Mouse (Mus musculus) liver, adult 2 months (tissue): ENCODE measurements at regions not wholly inside any gene's neighbourhood (a gene's known extent, or its start where the extent isn't known, plus 50 kb on each side); places are given as distances from the start of the nearest gene placed in this dataset.

Experiments
- CTCF ChIP-seq: fragments of 200-500 bp; IDR thresholded peaks from 2 replicates; pipeline ENCODE4 v1.5.1; 2011; ENCODE audit warnings: low read depth, low read length, control low read depth
- POLR2A ChIP-seq: fragments of 200-500 bp; IDR thresholded peaks from 2 replicates; pipeline ENCODE4 v1.6.1; 2011; ENCODE audit warnings: low read length, control low read depth; ENCODE audit not compliant: insufficient read depth; ENCODE audit errors: extremely low read depth

DNA sequence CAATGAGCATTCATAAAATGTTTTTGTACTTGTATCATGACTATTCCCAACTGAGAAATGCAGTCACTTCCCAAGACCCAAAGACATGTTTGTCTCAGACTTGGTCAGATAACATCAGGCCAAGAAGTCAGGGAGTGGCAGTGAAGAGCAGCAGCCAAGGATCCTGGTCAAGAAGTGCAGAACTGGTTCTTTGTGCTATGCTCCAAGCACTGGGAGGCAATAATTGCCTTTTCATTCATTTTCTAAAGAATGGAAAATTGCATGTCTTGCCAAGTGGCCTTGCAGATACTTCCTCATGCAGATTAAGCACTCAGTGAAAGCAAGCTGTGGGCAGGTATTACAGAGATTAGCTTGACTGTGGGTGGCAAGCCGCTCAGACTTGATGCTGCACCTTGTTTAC, 253.5 kb upstream of the Atp2b1 start:
- TF ChIP-seq POLR2A (no peak), CTCF (no peak)
